Mouse (Mus musculus) heart, adult 2 months (tissue): ENCODE measurements around the gene Bach2. TPM values are rescaled to one million over a fixed set of nuclear protein-coding genes. Genes with fewer than 3 reads are reported as not detected.

ENCODE experiments used
- DNase-seq, 2 experiments: peaks; one replicate each; pipeline ENCODE4 v3.0.0; 2021
- H3K27ac ChIP-seq: fragments of 200-600 bp; 2 replicates; pipeline ENCODE4 v1.8.1; 2022
- H3K27me3 ChIP-seq: fragments of 200-500 bp; 2 replicates; pipeline ENCODE4 v1.6.1; 2012; ENCODE audit warnings: mild to moderate bottlenecking, low read length, inconsistent platforms, mixed read lengths; ENCODE audit not compliant: control insufficient read depth, insufficient read depth
- H3K36me3 ChIP-seq: fragments of 200-500 bp; 2 replicates; pipeline ENCODE4 v1.6.1; 2012; ENCODE audit warnings: low read length, inconsistent platforms; ENCODE audit not compliant: control insufficient read depth, insufficient read depth
- H3K4me1 ChIP-seq: fragments of 200-500 bp; 2 replicates; pipeline ENCODE4 v1.6.1; 2011; ENCODE audit warnings: low read length; ENCODE audit not compliant: control insufficient read depth, insufficient read depth
- H3K4me3 ChIP-seq: fragments of 200-600 bp; 2 replicates; pipeline ENCODE4 v1.8.1; 2022
- H3K79me2 ChIP-seq: fragments of 200-500 bp; replicated peaks from 2 replicates; pipeline ENCODE4 v1.6.1; 2012; ENCODE audit warnings: mild to moderate bottlenecking, inconsistent platforms, low read length, moderate library complexity, mixed read lengths; ENCODE audit not compliant: control insufficient read depth, insufficient read depth
- H3K9ac ChIP-seq: fragments of 200-500 bp; 2 replicates; pipeline ENCODE4 v1.6.1; 2012; ENCODE audit warnings: low read depth, mild to moderate bottlenecking, control low read depth, inconsistent platforms, low read length, mixed read lengths
- CTCF ChIP-seq: fragments of 200-600 bp; IDR thresholded peaks from 2 replicates; pipeline ENCODE4 v1.8.1; 2022; ENCODE audit warnings: antibody characterized with exemption, mild to moderate bottlenecking, moderate library complexity
- EP300 ChIP-seq: fragments of 200-500 bp; IDR thresholded peaks from 2 replicates; pipeline ENCODE4 v1.6.1; 2011; ENCODE audit warnings: low read depth, low read length, control low read depth; ENCODE audit not compliant: insufficient read depth
- POLR2A ChIP-seq: fragments of 200-500 bp; IDR thresholded peaks from 2 replicates; pipeline ENCODE4 v1.6.1; 2011; ENCODE audit warnings: mild to moderate bottlenecking, low read depth, low read length, control low read depth; ENCODE audit not compliant: insufficient read depth
- WGBS: fragments of 180-500 bp; shearing (Covaris S2); methylation state at CpG from one replicate; pipeline ENCODE4 v1.1.7; 2018; 5-methylcytosine and 5-hydroxymethylcytosine counted together
- intact Hi-C: fragments of 180-260 bp; cut with DNase I; formaldehyde crosslinking; loops from one replicate; pipeline ENCODE4 v1.15.1; 2025
- polyA plus RNA-seq: library from polyadenylated mRNA; depleted of rRNA; stranded (reverse); fragments of >200 nt; gene quantifications from 2 replicates; pipeline ENCODE4 v1.2.3, GENCODE M21; 2012
- total RNA-seq, 2 experiments: library from RNA; stranded (reverse); gene quantifications; 2 replicates each; pipeline ENCODE4 v1.2.3; 2021

The Bach2 gene
- total and polyA plus RNA-seq, 3 experiments, result 2.4 to 4.2 (median 3.9) TPM

DNA sequence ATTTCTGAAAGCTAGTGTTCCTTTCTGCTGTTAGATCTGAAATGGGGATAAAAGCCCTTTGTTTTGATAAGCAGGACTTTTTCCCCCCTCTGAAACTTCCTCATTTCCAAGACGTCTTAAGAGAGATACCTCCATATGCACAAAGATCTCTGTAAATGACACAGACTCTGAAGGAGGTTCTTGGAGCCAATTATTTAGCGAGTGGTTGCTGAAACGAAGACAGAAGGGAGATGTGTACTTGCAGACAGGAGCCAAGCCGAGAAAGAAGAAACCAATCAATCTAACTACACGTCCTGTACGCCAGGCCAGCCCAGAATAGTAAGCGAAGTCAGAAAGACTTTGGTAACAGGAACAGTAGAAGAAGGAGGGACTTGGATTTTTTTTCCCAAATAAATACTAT is 295.1 kb downstream of the Bach2 start:
- no peak overlapping the region for H3K9ac ChIP-seq
- TF ChIP-seq POLR2A, result no peak
- no peak for TF ChIP-seq EP300
- no peak for TF ChIP-seq CTCF
- peaks cover 9% of the 10 kb centered on the region for H3K4me1 ChIP-seq
- H3K4me3 ChIP-seq, result no peak overlapping the region
- H3K79me2 ChIP-seq, result no peaks in the 10 kb centered on the region
- peaks cover 3% of the 10 kb centered on the region; the same call in 1 of the 2 replicates for H3K36me3 ChIP-seq
- intact Hi-C loops, result loop anchor here (10.0 kb wide), 1 partner anchor 149 kb away; no protein-coding TSS in a partner anchor
- 92% methylated on average over 7 of the region's 7 CpGs for WGBS
- H3K27ac ChIP-seq, result no peak overlapping the region
- no peak for DNase-seq
- no peaks in the 10 kb centered on the region for H3K27me3 ChIP-seq

DNA sequence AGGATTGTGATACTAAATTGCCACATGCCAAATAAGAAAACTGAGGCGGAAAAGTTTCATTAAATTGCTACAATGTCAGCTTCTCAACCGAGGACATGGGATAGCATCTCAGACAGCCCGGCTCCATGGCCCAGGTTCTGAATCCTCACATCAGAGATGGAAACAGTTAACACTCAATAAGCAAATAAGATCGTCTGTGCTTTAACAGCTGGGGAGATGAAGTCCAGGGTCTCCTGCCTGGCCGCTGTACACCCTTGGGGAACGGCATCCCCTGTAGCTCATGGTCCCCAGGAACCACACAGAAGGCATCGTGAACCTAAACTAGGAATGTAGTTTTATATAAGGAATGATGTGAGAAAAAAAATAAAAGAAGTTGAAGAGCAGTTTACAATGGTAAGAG is 297.0 kb downstream of the Bach2 start:
- no peak for DNase-seq
- 94% methylated on average over 7 of the region's 7 CpGs for WGBS

GRCm38 (mm10) chr4:32536870-32537508 is 298.4 kb downstream of the Bach2 start:
- Histone ChIP-seq H3K27me3 (no peaks in the 10 kb centered on the region), H3K79me2 (no peaks in the 10 kb centered on the region), H3K4me1 (peaks cover 9% of the 10 kb centered on the region), H3K4me3 (no peak overlapping the region), H3K9ac (no peak overlapping the region), H3K36me3 (peaks cover 3% of the 10 kb centered on the region; the same call in 1 of the 2 replicates), H3K27ac (no peak overlapping the region)
- WGBS, result 29% methylated on average over 8 of the region's 8 CpGs
- intact Hi-C loops, result loop anchor here (1.0 to 10.0 kb wide), 3 partner anchors 35 to 298 kb away; no protein-coding TSS in a partner anchor
- DNase-seq, result peak in 1 of 2 experiments; percentile 30
- TF ChIP-seq EP300 (no peak), POLR2A (no peak), CTCF (peak; percentile 17; the same call in 1 of the 2 replicates)

More for the DNA sequence above, 297.0 kb downstream of the Bach2 start:
- no peak overlapping the region for H3K27ac ChIP-seq
- H3K36me3 ChIP-seq, result peaks cover 3% of the 10 kb centered on the region; the same call in 1 of the 2 replicates
- intact Hi-C loops, result loop anchor here (5.0 to 10.0 kb wide), 2 partner anchors 33 to 151 kb away; no protein-coding TSS in a partner anchor
- no peak overlapping the region for H3K9ac ChIP-seq
- no peaks in the 10 kb centered on the region for H3K27me3 ChIP-seq
- H3K4me3 ChIP-seq, result no peak overlapping the region
- TF ChIP-seq POLR2A (no peak), EP300 (no peak), CTCF (no peak)
- H3K4me1 ChIP-seq, result peaks cover 9% of the 10 kb centered on the region
- no peaks in the 10 kb centered on the region for H3K79me2 ChIP-seq

- peaks cover 8% of the 10 kb centered on the region for H3K4me1 ChIP-seq
- peak; percentile 49 to 72 for DNase-seq
- no peaks in the 10 kb centered on the region for H3K27me3 ChIP-seq
- WGBS, result 23% methylated on average over 5 of the region's 5 CpGs
- H3K9ac ChIP-seq, result no peak overlapping the region
- TF ChIP-seq EP300 (peak; percentile 77), CTCF (peak; percentile 87), POLR2A (no peak)
- H3K4me3 ChIP-seq, result no peak overlapping the region
- peak overlapping the region; percentile 9 for H3K27ac ChIP-seq
- no peaks in the 10 kb centered on the region for H3K79me2 ChIP-seq
- intact Hi-C loops, result loop anchor here (1.0 to 10.0 kb wide), 4 partner anchors 36 to 483 kb away; no protein-coding TSS in a partner anchor
- peaks cover 3% of the 10 kb centered on the region; the same call in 1 of the 2 replicates for H3K36me3 ChIP-seq
Observed at GRCm38 (mm10) chr4:32538088-32538487, 299.5 kb downstream of the Bach2 start.

GRCm38 (mm10) chr4:32538488-32538887 is 299.9 kb downstream of the Bach2 start:
- Histone ChIP-seq H3K27me3 (no peaks in the 10 kb centered on the region), H3K27ac (no peak overlapping the region), H3K9ac (no peak overlapping the region), H3K79me2 (no peaks in the 10 kb centered on the region), H3K4me1 (peaks cover 8% of the 10 kb centered on the region), H3K36me3 (peaks cover 3% of the 10 kb centered on the region; the same call in 1 of the 2 replicates), H3K4me3 (no peak overlapping the region)
- no peak for DNase-seq
- WGBS, result 74% methylated on average over 4 of the region's 4 CpGs
- TF ChIP-seq CTCF (no peak), EP300 (no peak), POLR2A (no peak)
- intact Hi-C loops, result loop anchor here (1.0 to 10.0 kb wide), 4 partner anchors 36 to 483 kb away; no protein-coding TSS in a partner anchor

DNA sequence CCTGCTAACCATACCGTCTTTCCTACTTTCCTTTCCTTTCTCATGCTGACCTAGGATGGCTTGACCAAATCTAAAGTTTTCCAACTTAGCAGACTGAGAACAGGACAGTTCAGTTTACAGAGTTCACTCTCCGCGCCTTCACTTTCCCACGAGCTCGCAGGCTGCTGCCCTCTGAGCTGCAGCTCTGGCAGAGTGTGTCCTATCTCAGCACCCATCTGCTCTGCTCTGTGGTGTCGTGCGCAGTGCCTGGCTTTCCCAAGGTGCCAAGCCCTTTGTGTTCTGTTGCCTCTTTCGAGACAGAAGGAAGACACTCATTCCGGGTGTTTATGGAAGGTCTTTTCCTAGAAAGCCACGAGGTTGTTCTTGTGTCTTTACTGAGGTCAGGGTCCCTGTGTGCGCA is 300.4 kb downstream of the Bach2 start:
- TF ChIP-seq CTCF (no peak), POLR2A (no peak), EP300 (no peak)
- no peaks in the 10 kb centered on the region for H3K79me2 ChIP-seq
- H3K27ac ChIP-seq, result no peak overlapping the region
- H3K9ac ChIP-seq, result no peak overlapping the region
- 93% methylated on average over 11 of the region's 11 CpGs for WGBS
- no peaks in the 10 kb centered on the region for H3K27me3 ChIP-seq
- peaks cover 8% of the 10 kb centered on the region for H3K4me1 ChIP-seq
- intact Hi-C loops, result loop anchor here (1.0 to 10.0 kb wide), 4 partner anchors 37 to 484 kb away; no protein-coding TSS in a partner anchor
- no peak overlapping the region for H3K4me3 ChIP-seq
- DNase-seq, result no peak
- H3K36me3 ChIP-seq, result peaks cover 3% of the 10 kb centered on the region; the same call in 1 of the 2 replicates
